Mouse (Mus musculus) thymus, postnatal 25 days (tissue): Measurements from ENCODE around the gene Ankdd1b.

Experiments used
- DNase-seq: peaks from one replicate; pipeline ENCODE4 v3.0.0; 2022

Ankdd1b gene

GRCm38 (mm10) chr13:96405518-96405917, 65.5 kb downstream of the Ankdd1b start:
- no peak for DNase-seq

- DNase-seq = no peak
These were observed 69.7 kb downstream of the Ankdd1b start for GRCm38 (mm10) chr13:96401251-96401650.

- no peak for DNase-seq
These were observed 81.7 kb downstream of the Ankdd1b start for GRCm38 (mm10) chr13:96389301-96389700.

- DNase-seq = peak; percentile 100
These were observed 82.7 kb downstream of the Ankdd1b start, which contains the start of gene Poc5 for GRCm38 (mm10) chr13:96388042-96388888. Poc5 (plus strand) TSS chr13:96388294.

DNA sequence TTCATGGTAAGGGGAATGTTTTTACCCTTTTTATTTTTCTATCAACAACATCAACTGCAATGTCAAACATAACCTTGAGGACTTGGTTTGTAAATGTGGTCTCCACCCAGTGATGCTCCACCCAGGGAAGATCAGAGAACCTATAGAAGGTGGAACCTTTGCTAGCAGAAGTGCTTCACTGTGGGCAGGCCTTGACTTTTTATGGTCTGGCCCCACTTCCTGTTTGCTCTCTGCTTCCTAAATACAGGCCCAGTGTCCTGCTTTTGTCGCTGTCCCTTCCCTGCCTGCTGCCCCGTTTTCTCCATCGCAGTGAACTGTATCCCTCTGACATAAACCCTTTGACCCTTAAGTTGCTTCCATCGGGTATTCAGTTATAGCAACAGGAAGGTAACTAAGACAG, 93.1 kb downstream of the Ankdd1b start:
- DNase-seq = no peak

- DNase-seq = no peak
These were observed 94.1 kb downstream of the Ankdd1b start for GRCm38 (mm10) chr13:96376871-96377270.

GRCm38 (mm10) chr13:96375519-96375918, 95.5 kb downstream of the Ankdd1b start:
- no peak for DNase-seq
